Mouse (Mus musculus) midbrain, postnatal 0 days (tissue): ENCODE results near the gene Lrrfip2. TPM values are rescaled to one million over a fixed set of nuclear protein-coding genes. Genes with fewer than 3 reads are reported as not detected.

Experiments used
- ATAC-seq: fragments of 200-750 bp; cut with Nextera tagmentation; 2 replicates; pipeline ENCODE4 v1.8.0; 2017; ENCODE audit warnings: moderate number of reproducible peaks, mild to moderate bottlenecking, moderate TSS enrichment, moderate library complexity; ENCODE audit not compliant: low FRiP score
- DNase-seq: peaks from one replicate; pipeline ENCODE4 v3.0.0-alpha.2; 2015; ENCODE audit warnings: low spot score
- H3K27ac ChIP-seq: fragments of 300-500 bp; sonication (generic); 2 replicates; pipeline ENCODE4 v1.5.1; 2014; ENCODE audit warnings: low read depth, mild to moderate bottlenecking, low read length, mixed read lengths
- H3K27me3 ChIP-seq: fragments of 300-500 bp; sonication (generic); 2 replicates; pipeline ENCODE4 v1.6.1; 2014; ENCODE audit warnings: low read length, control low read depth, mixed read lengths; ENCODE audit not compliant: insufficient read depth
- H3K36me3 ChIP-seq: fragments of 300-500 bp; sonication (generic); 2 replicates; pipeline ENCODE4 v1.6.1; 2014; ENCODE audit warnings: low read length, control low read depth, mixed read lengths; ENCODE audit not compliant: insufficient read depth
- H3K4me1 ChIP-seq: fragments of 300-500 bp; sonication (generic); 2 replicates; pipeline ENCODE4 v1.6.1; 2014; ENCODE audit warnings: mild to moderate bottlenecking, control low read depth, antibody characterized with exemption, low read length, mixed read lengths; ENCODE audit not compliant: insufficient read depth
- H3K4me2 ChIP-seq: fragments of 300-500 bp; sonication (generic); 2 replicates; pipeline ENCODE4 v1.6.1; 2014; ENCODE audit warnings: low read depth, mild to moderate bottlenecking, low read length, mixed read lengths; ENCODE audit not compliant: poor library complexity, severe bottlenecking
- H3K4me3 ChIP-seq: fragments of 300-500 bp; sonication (generic); 2 replicates; pipeline ENCODE4 v1.5.1; 2014; ENCODE audit warnings: low read depth, mild to moderate bottlenecking, low read length, moderate library complexity
- H3K9ac ChIP-seq: fragments of 300-500 bp; sonication (generic); replicated peaks from 2 replicates; pipeline ENCODE4 v1.6.1; 2014; ENCODE audit warnings: mild to moderate bottlenecking, low read length, moderate library complexity, mixed read lengths; ENCODE audit not compliant: poor library complexity, severe bottlenecking
- H3K9me3 ChIP-seq: fragments of 300-500 bp; sonication (generic); 2 replicates; pipeline ENCODE4 v1.6.1; 2016; ENCODE audit warnings: low read length, control low read depth
- CTCF ChIP-seq: IDR thresholded peaks from 2 replicates; pipeline ENCODE4 v1.5.1; 2016; ENCODE audit warnings: antibody characterized with exemption, mild to moderate bottlenecking
- WGBS: fragments of 180-500 bp; shearing (Covaris S2); extraction: QIAGEN DNeasy Blood & Tissue Kit; methylation state at CpG from one replicate; pipeline ENCODE4 v1.1.7; 2014; 5-methylcytosine and 5-hydroxymethylcytosine counted together
- polyA plus RNA-seq: library from polyadenylated mRNA; unstranded; fragments of >200 nt; fragmentation: Nextera tagmentation; extraction: Ambion mirVana; gene quantifications from 2 replicates; pipeline ENCODE4 v1.2.1, GENCODE M21; 2015
- total RNA-seq: library from RNA; depleted of rRNA; stranded (reverse); fragments of >200 nt; gene quantifications from 2 replicates; pipeline ENCODE4 v1.2.3, GENCODE M21; 2014

Lrrfip2 gene
- total and polyA plus RNA-seq, 2 experiments from 2014 or later, result 23.7 to 42.2 TPM

DNA sequence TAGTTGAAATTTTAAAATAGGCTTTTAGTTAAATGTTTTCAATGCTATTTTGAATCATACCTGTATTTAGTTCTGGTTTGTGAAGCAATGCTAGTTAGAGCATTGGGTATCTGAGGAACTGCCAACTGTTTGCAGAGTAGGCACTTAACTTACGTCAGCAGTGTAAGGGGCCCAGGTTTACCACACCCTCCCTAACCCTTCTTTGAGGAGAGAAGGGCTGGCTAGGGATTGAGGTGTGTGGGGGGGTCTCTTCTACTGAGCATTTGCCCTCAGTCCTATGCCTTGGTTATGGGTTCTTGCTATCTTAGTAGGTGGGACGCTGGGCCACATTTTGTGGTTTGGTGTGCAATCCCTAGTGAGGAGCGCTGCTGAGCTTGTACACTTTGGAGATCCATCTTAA lies 79.7 kb downstream of the Lrrfip2 start:
- Histone ChIP-seq H3K27me3 (no peaks in the 10 kb centered on the region), H3K9me3 (no peaks in the 10 kb centered on the region), H3K4me3 (no peak overlapping the region), H3K4me1 (no peaks in the 10 kb centered on the region), H3K4me2 (no peak overlapping the region), H3K27ac (no peak overlapping the region), H3K9ac (no peak overlapping the region), H3K36me3 (peaks cover 7% of the 10 kb centered on the region; the same call in 1 of the 2 replicates)
- no peak for TF ChIP-seq CTCF
- 93% methylated on average over 3 of the region's 3 CpGs for WGBS
- ATAC-seq, result no peak
- DNase-seq, result no peak

DNA sequence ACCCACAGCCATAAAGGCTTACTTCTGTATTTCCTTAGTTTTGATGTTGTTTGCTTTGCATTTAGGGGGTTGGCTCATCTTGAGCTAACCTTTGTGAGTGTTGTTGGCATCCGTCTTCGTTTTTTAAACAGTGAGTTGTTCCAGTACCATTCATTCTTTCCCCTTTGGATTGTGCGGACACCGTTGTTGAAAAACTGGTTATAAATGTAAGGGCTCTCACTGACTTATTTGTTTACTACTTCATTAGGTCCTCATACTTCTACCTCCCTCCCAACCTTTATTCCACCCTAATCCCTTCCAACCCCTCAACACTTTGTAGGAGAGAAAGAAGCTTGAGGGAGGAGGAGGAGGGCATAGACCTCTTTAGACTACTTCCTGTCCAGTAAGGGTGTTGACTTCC lies 80.3 kb downstream of the Lrrfip2 start:
- no peak for ATAC-seq
- H3K4me2 ChIP-seq, result no peak overlapping the region
- TF ChIP-seq CTCF, result no peak
- H3K4me1 ChIP-seq, result no peaks in the 10 kb centered on the region
- no peak overlapping the region for H3K4me3 ChIP-seq
- H3K9ac ChIP-seq, result no peak overlapping the region
- H3K27me3 ChIP-seq, result no peaks in the 10 kb centered on the region
- peaks cover 7% of the 10 kb centered on the region; the same call in 1 of the 2 replicates for H3K36me3 ChIP-seq
- WGBS, result 89% methylated on average over 4 of the region's 4 CpGs
- H3K9me3 ChIP-seq, result no peaks in the 10 kb centered on the region
- H3K27ac ChIP-seq, result no peak overlapping the region
- no peak for DNase-seq

- WGBS, result 87% methylated on average over 1 of the region's 1 CpGs
- peaks cover 4% of the 10 kb centered on the region; the same call in 1 of the 2 replicates for H3K36me3 ChIP-seq
- no peaks in the 10 kb centered on the region for H3K9me3 ChIP-seq
- ATAC-seq (no peak), DNase-seq (no peak)
- H3K4me1 ChIP-seq, result no peaks in the 10 kb centered on the region
- H3K9ac ChIP-seq, result no peak overlapping the region
- no peak overlapping the region for H3K27ac ChIP-seq
- H3K4me3 ChIP-seq, result no peak overlapping the region
- H3K27me3 ChIP-seq, result no peaks in the 10 kb centered on the region
- H3K4me2 ChIP-seq, result no peak overlapping the region
- TF ChIP-seq CTCF, result no peak
These were observed 80.9 kb downstream of the Lrrfip2 start for GRCm38 (mm10) chr9:111198332-111198731.

- H3K4me3 ChIP-seq, result no peak overlapping the region
- H3K27me3 ChIP-seq, result no peaks in the 10 kb centered on the region
- peaks cover 4% of the 10 kb centered on the region; the same call in 1 of the 2 replicates for H3K36me3 ChIP-seq
- DNase-seq (no peak), ATAC-seq (no peak)
- no peak overlapping the region for H3K9ac ChIP-seq
- no peaks in the 10 kb centered on the region for H3K4me1 ChIP-seq
- H3K4me2 ChIP-seq, result no peak overlapping the region
- H3K9me3 ChIP-seq, result no peaks in the 10 kb centered on the region
- no peak overlapping the region for H3K27ac ChIP-seq
- no peak for TF ChIP-seq CTCF
These were observed 82.8 kb downstream of the Lrrfip2 start for GRCm38 (mm10) chr9:111200208-111200607.

DNA sequence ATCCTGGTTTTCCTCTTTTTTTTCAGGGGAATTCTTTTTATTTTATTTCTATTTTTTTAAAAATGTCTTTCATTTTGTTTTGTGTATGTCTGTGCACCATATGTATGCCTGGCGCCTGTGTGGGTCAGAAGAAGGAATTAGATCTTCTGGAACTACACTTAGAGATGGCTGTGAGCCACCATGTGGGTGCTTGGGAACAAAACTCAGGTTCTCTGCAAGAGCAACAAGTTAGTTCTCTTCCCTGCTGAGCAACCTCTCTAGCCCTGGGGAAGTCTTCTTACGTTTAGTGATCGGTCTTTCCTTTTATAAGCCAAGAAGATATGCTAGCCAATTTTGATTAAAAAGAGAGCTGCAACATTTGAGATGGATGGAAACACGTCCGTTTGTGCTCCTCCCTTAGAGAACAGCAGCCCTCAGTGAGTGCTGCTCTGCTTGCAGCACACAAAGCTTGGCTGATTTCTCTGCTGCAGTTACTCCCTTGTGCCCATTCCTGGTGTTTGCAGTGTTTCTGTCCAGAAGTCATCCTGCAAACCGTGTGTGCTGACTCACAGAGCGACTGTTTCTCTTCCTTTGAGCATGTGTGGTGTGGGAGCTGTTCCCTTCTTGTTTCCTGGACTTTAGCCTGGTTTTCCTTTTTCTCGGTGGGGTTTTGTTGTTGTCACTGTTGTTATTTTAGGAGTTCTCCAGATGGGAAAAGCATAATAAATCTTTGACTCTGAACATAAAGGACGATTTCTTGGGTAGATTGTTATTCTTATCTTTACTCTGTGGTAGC lies 87.4 kb downstream of the Lrrfip2 start:
- Histone ChIP-seq H3K27ac (no peak overlapping the region), H3K4me1 (no peaks in the 10 kb centered on the region), H3K36me3 (peaks cover 15% of the 10 kb centered on the region), H3K27me3 (no peaks in the 10 kb centered on the region), H3K9ac (no peak overlapping the region), H3K4me2 (no peak overlapping the region), H3K4me3 (no peak overlapping the region), H3K9me3 (no peaks in the 10 kb centered on the region)
- no peak for DNase-seq
- 75% methylated on average over 9 of the region's 9 CpGs for WGBS
- no peak for ATAC-seq
- no peak for TF ChIP-seq CTCF

DNA sequence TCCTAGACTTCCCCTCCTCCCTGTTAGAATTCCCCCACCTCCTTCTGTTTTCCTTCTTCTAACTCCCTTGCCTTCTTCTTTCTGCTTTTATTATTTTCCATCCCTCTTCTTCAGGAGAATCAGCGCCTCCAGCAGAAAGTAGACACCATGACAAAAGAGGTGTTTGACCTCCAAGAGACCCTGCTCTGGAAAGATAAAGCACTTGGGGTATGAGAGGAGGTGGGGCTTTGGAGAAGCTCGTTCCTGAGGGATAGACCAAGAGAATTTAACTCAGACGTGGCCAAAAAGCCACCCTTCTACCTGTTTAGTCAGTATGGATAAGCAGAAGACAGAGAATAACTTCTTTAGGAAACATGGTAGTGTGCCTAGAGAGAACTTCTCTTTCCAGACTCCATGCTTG lies 90.3 kb downstream of the Lrrfip2 start:
- H3K27ac ChIP-seq, result no peak overlapping the region
- DNase-seq (no peak), ATAC-seq (no peak)
- 69% methylated on average over 3 of the region's 3 CpGs for WGBS
- peaks cover 14% of the 10 kb centered on the region for H3K36me3 ChIP-seq
- TF ChIP-seq CTCF, result no peak
- H3K4me2 ChIP-seq, result no peak overlapping the region
- no peaks in the 10 kb centered on the region for H3K4me1 ChIP-seq
- no peaks in the 10 kb centered on the region for H3K27me3 ChIP-seq
- no peak overlapping the region for H3K4me3 ChIP-seq
- no peak overlapping the region for H3K9ac ChIP-seq
- no peaks in the 10 kb centered on the region for H3K9me3 ChIP-seq
